ENCODE assay signal across 31 mouse cellular contexts in genomic region chr16:43664861-43665260, GRCm38 (mm10). TPM values are rescaled to one million over a fixed set of nuclear protein-coding genes. Genes with fewer than 3 reads are reported as not detected.
DNase-seq lines count a peak whose midpoint lies in the region; ATAC-seq and TF ChIP-seq lines count a peak whose summit lies in the region.
"Had no signal": no experiment of that assay in that cellular context is flagged by ENCODE, and none has a peak within 500 bp of the region (broad histone marks: within the 10 kb centered on the region; RNA-seq: fewer than 3 reads in every experiment).

No protein-coding gene starts in this region.

- H3K4me3 ChIP-seq in heart, embryonic 12.5 days, result no peak overlapping the region
- no peak overlapping the region for H3K4me3 ChIP-seq in CH12.LX (replicated peaks in 1 of 3; ENCODE audit: low read depth in 2 of 3, low read length in 2 of 3, poor library complexity in 1 of 3)
- no peak overlapping the region for H3K4me3 ChIP-seq in stomach, postnatal 0 days (ENCODE audit: low read depth, low read length)
- H3K4me3 ChIP-seq in embryonic facial prominence, embryonic 10.5 days, result no peak overlapping the region
- H3K4me3 ChIP-seq: embryonic facial prominence, embryonic 12.5 days; gastrocnemius, adult 2 months; hindbrain, embryonic 10.5 days; liver, embryonic 13.5 days; megakaryocyte, embryonic 14.5 days; neural tube, embryonic 15.5 days had no signal

- H3K36me3 ChIP-seq in heart, embryonic 12.5 days, result no peaks in the 10 kb centered on the region
- peaks cover 4 to 8% of the 10 kb centered on the region in 2 experiments for H3K36me3 ChIP-seq in CH12.LX (replicated peaks in 1 of 2; ENCODE audit: control insufficient read depth in 1 of 2, insufficient read depth in 1 of 2, low read length in 1 of 2)
- no peaks in the 10 kb centered on the region for H3K36me3 ChIP-seq in stomach, postnatal 0 days (ENCODE audit: control insufficient read depth, insufficient read depth, low read length)
- no peaks in the 10 kb centered on the region for H3K36me3 ChIP-seq in embryonic facial prominence, embryonic 10.5 days (replicated peaks)
- H3K36me3 ChIP-seq: embryonic facial prominence, embryonic 12.5 days; hindbrain, embryonic 10.5 days; liver, embryonic 13.5 days; neural tube, embryonic 15.5 days had no signal

- H3K27ac ChIP-seq in heart, embryonic 12.5 days (ENCODE audit: poor library complexity, severe bottlenecking), result no peak overlapping the region
- peak overlapping the region; percentile 98 for H3K27ac ChIP-seq in CH12.LX (ENCODE audit: insufficient read depth, low read depth)
- no peak overlapping the region for H3K27ac ChIP-seq in stomach, postnatal 0 days (replicated peaks)
- H3K27ac ChIP-seq in embryonic facial prominence, embryonic 10.5 days (replicated peaks), result no peak overlapping the region
- H3K27ac ChIP-seq: embryonic facial prominence, embryonic 12.5 days; gastrocnemius, adult 2 months; hindbrain, embryonic 10.5 days; liver, embryonic 13.5 days; neural tube, embryonic 15.5 days had no signal

- no peaks in the 10 kb centered on the region for H3K27me3 ChIP-seq in heart, embryonic 12.5 days (replicated peaks)
- H3K27me3 ChIP-seq in CH12.LX (replicated peaks), result no peaks in the 10 kb centered on the region
- H3K27me3 ChIP-seq in stomach, postnatal 0 days (ENCODE audit: control insufficient read depth, insufficient read depth, low read length), result no peaks in the 10 kb centered on the region
- no peaks in the 10 kb centered on the region for H3K27me3 ChIP-seq in embryonic facial prominence, embryonic 10.5 days (replicated peaks; ENCODE audit: low read depth, poor library complexity, severe bottlenecking)
- H3K27me3 ChIP-seq: embryonic facial prominence, embryonic 12.5 days; liver, embryonic 13.5 days; megakaryocyte, embryonic 14.5 days; neural tube, embryonic 15.5 days had no signal

- peaks cover 16% of the 10 kb centered on the region for H3K79me2 ChIP-seq in CH12.LX (replicated peaks; ENCODE audit: control insufficient read depth, extremely low read depth, insufficient read depth, poor library complexity, severe bottlenecking)

- in situ Hi-C loops in CH12.LX (cut with MboI; ENCODE audit: low pct_ligation_motif_present, low pct_unique_long_range_greater_than_20kb, low sequenced_read_pairs), result loop anchor here (5.0 kb wide), 1 partner anchor 32 kb away; no protein-coding TSS in a partner anchor

- H3K9me3 ChIP-seq in heart, embryonic 12.5 days (replicated peaks), result no peaks in the 10 kb centered on the region
- peaks cover 8% of the 10 kb centered on the region for H3K9me3 ChIP-seq in CH12.LX (replicated peaks; ENCODE audit: low read length)
- no peaks in the 10 kb centered on the region for H3K9me3 ChIP-seq in stomach, postnatal 0 days (ENCODE audit: control insufficient read depth, low read length)
- no peaks in the 10 kb centered on the region for H3K9me3 ChIP-seq in embryonic facial prominence, embryonic 10.5 days
- H3K9me3 ChIP-seq: embryonic facial prominence, embryonic 12.5 days; hindbrain, embryonic 10.5 days; liver, embryonic 13.5 days; megakaryocyte, embryonic 14.5 days; neural tube, embryonic 15.5 days had no signal

- no peak; the same call in 1 of the 2 replicates for TF ChIP-seq EP300 in CH12.LX (IDR thresholded peaks at IDR 0.05; ENCODE audit: low read length)
- no peak for TF ChIP-seq EP300 in stomach, postnatal 0 days (optimal IDR thresholded peaks at IDR 0.05)

- H3K4me2 ChIP-seq in heart, embryonic 12.5 days, result no peak overlapping the region
- H3K4me2 ChIP-seq in CH12.LX (ENCODE audit: insufficient read depth, low read depth, poor library complexity, severe bottlenecking), result peak overlapping the region; percentile 71
- H3K4me2 ChIP-seq in stomach, postnatal 0 days (replicated peaks; ENCODE audit: low read depth), result no peak overlapping the region
- H3K4me2 ChIP-seq: embryonic facial prominence, embryonic 12.5 days; heart, embryonic 11.5 days; liver, embryonic 13.5 days; lung, embryonic 14.5 days; neural tube, embryonic 15.5 days had no signal

- peak; percentile 68 for ATAC-seq in heart, embryonic 12.5 days (ENCODE audit: insufficient number of reproducible peaks, low FRiP score)
- ATAC-seq in activated CD4-positive, CD25-positive, alpha-beta regulatory T cell, adult 4 months, result peak; percentile 40
- ATAC-seq in stomach, postnatal 0 days (ENCODE audit: low FRiP score, low TSS enrichment), result no peak
- ATAC-seq: hindbrain, embryonic 16.5 days had no signal

- H3K9ac ChIP-seq in heart, embryonic 12.5 days, result no peak overlapping the region
- H3K9ac ChIP-seq in CH12.LX (ENCODE audit: insufficient read depth, low read depth), result peak overlapping the region; percentile 85
- no peak overlapping the region for H3K9ac ChIP-seq in stomach, postnatal 0 days (ENCODE audit: low read length)
- H3K9ac ChIP-seq: embryonic facial prominence, embryonic 12.5 days; liver, embryonic 13.5 days; lung, embryonic 14.5 days; neural tube, embryonic 15.5 days had no signal

- TF ChIP-seq CTCF in CH12.LX (conservative IDR thresholded peaks at IDR 0.05 in 1 of 2, IDR thresholded peaks at IDR 0.05 in 1 of 2; ENCODE audit: low read depth in 2 of 2, low read length in 2 of 2), result no peak
- no peak for TF ChIP-seq CTCF in stomach, postnatal 0 days (IDR thresholded peaks at IDR 0.05; ENCODE audit: low read depth)

- H3K4me1 ChIP-seq in heart, embryonic 12.5 days (replicated peaks), result no peaks in the 10 kb centered on the region
- H3K4me1 ChIP-seq in CH12.LX (ENCODE audit: control insufficient read depth in 1 of 2, insufficient read depth in 2 of 2), result peaks cover 43 to 82% of the 10 kb centered on the region in 2 experiments
- no peaks in the 10 kb centered on the region for H3K4me1 ChIP-seq in stomach, postnatal 0 days (replicated peaks; ENCODE audit: control insufficient read depth, insufficient read depth)
- peaks cover 12% of the 10 kb centered on the region for H3K4me1 ChIP-seq in embryonic facial prominence, embryonic 10.5 days
- H3K4me1 ChIP-seq: embryonic facial prominence, embryonic 12.5 days; liver, embryonic 13.5 days; megakaryocyte, embryonic 14.5 days; neural tube, embryonic 15.5 days had no signal

- dilution Hi-C loops in CH12.LX (cut with MboI; ENCODE audit: extremely low pct_ligation_motif_present, extremely low pct_unique_long_range_greater_than_20kb, low sequenced_read_pairs), result no loop called here

- TF ChIP-seq POLR2A in CH12.LX (IDR thresholded peaks at IDR 0.05; ENCODE audit: low read depth, low read length), result no peak; the same call in 1 of the 2 replicates

- intact Hi-C loops in left cerebral cortex, postnatal 36 days (cut with DNase I), result no loop called here

- DNase-seq in heart, adult 8-10 months (ENCODE audit: low spot score), result no peak
- DNase-seq in CH12.LX (ENCODE audit: extremely low read depth), result no peak
- peak; percentile 11 to 31 for DNase-seq in natural killer cell, adult 2 months (ENCODE audit: low spot score in 2 of 2)
- no peak for DNase-seq in stomach, postnatal 0 days (ENCODE audit: low spot score)
- DNase-seq in embryonic facial prominence, embryonic 10.5 days (ENCODE audit: low spot score), result no peak
- no peak for DNase-seq in left cerebral cortex, postnatal 36 days (ENCODE audit: low spot score in 2 of 2)
- DNase-seq: cerebellum, adult 11-12 months; cerebellum, postnatal 10 days; gastrocnemius, adult 2 months; heart, postnatal 10 days; kidney, adult 11 months; layer of hippocampus, adult 9-11 months; liver, embryonic 13.5 days; lung, embryonic 14.5 days; midbrain, embryonic 14.5 days; thymus, postnatal 25 days had no signal

- TF ChIP-seq RAD21 in CH12.LX (IDR thresholded peaks at IDR 0.05; ENCODE audit: low read depth, low read length), result no peak

TF ChIP-seq in CH12.LX, 34 proteins besides CTCF, POLR2A, EP300 and RAD21:
- TF ChIP-seq MYC (IDR thresholded peaks at IDR 0.05; ENCODE audit: low read depth, low read length) (no peak), TCF12 (IDR thresholded peaks at IDR 0.05; ENCODE audit: low read depth, low read length) (peak; percentile 14; the same call in 1 of the 2 replicates), ELF1 (IDR thresholded peaks at IDR 0.05; ENCODE audit: low read depth, low read length) (no peak), IRF4 (IDR thresholded peaks at IDR 0.05; ENCODE audit: low read depth, low read length) (no peak), KAT2A (IDR thresholded peaks at IDR 0.05; ENCODE audit: insufficient replicate concordance, low read length) (no peak), ZC3H11A (IDR thresholded peaks at IDR 0.05; ENCODE audit: low read depth, low read length) (no peak), ZMIZ1 (IDR thresholded peaks at IDR 0.05; ENCODE audit: low read depth, low read length) (0 out of 2 replicates have a peak, but pooled peaks have one; percentile 1)

RNA-seq across cellular contexts. Expression of gene Tigit, which starts 0.9 kb away (rescaled TPM):
- not detected in 2 replicates for polyA plus RNA-seq in heart, embryonic 12.5 days (2016; fragmentation: Nextera tagmentation; extraction: Ambion mirVana)
- total RNA-seq in heart, adult 8-10 months (2022), result not detected
- total RNA-seq in CH12.LX (2012; rRNA removed) (59.3 and 67.2 TPM in 2 replicates), CH12.LX (2014; rRNA removed) (13.6 and 17.5 TPM in 2 replicates)
- polyA plus RNA-seq in CH12.LX (2012; ENCODE audit: insufficient read length, low read depth), result 54.5 and 55.4 TPM in 2 replicates
- polyA plus RNA-seq in activated CD4-positive, CD25-positive, alpha-beta regulatory T cell, adult 4 months (2017; shearing (Covaris generic)), result 100 to 1,000 TPM; 390 to 542 TPM
- polyA plus RNA-seq in stomach, postnatal 0 days (2015; fragmentation: Nextera tagmentation; extraction: Ambion mirVana), result not detected in 2 replicates
- not detected in 2 replicates for polyA plus RNA-seq in embryonic facial prominence, embryonic 10.5 days (2016; fragmentation: Nextera tagmentation; extraction: Ambion mirVana)
- total RNA-seq in left cerebral cortex, postnatal 36 days (2021), result not detected
- total RNA-seq: adrenal gland, postnatal 4 days; gastrocnemius, adult 2 months; gastrocnemius, postnatal 4 days; heart, postnatal 10 days; left cerebral cortex, adult 18-20 months; left cerebral cortex, postnatal 25 days had no signal
- polyA plus RNA-seq: embryonic facial prominence, embryonic 12.5 days; forebrain, embryonic 11.5 days; heart, embryonic 11.5 days; hindbrain, embryonic 10.5 days; hindbrain, embryonic 16.5 days; kidney, embryonic 16.5 days; limb, embryonic 14.5 days; liver, embryonic 13.5 days; lung, embryonic 14.5 days; midbrain, embryonic 14.5 days; neural tube, embryonic 15.5 days had no signal

Comparison
In these comparisons a context has a peak if more than half of its experiments do, and no peak if none do; other contexts are left out.
1. DNase-seq: peak in natural killer cell, adult 2 months (2 of 2); none in heart, adult 8-10 months (single experiment), CH12.LX (single experiment), stomach, postnatal 0 days (single experiment), embryonic facial prominence, embryonic 10.5 days (single experiment) and left cerebral cortex, postnatal 36 days (0 of 2).
2. RNA of gene Tigit, which starts 0.9 kb away (polyA plus RNA-seq): 390 to 542 TPM in activated CD4-positive, CD25-positive, alpha-beta regulatory T cell, adult 4 months and 54.5 to 55.4 TPM in CH12.LX; not detected in stomach, postnatal 0 days, not detected in heart, embryonic 12.5 days and not detected in embryonic facial prominence, embryonic 10.5 days; every median in the first group is over 10 times any median in the second.